Mouse (Mus musculus) testis, adult 2 months (tissue): ENCODE data around the gene Ugt1a10.

ENCODE experiments used
- CTCF ChIP-seq: fragments of 200-500 bp; IDR thresholded peaks from 2 replicates; pipeline ENCODE4 v1.5.1; 2012; ENCODE audit warnings: low read depth, mild to moderate bottlenecking, inconsistent platforms, low read length, moderate library complexity; ENCODE audit not compliant: control insufficient read depth, insufficient read depth, insufficient replicate concordance
- POLR2A ChIP-seq: fragments of 200-500 bp; IDR thresholded peaks from 2 replicates; pipeline ENCODE4 v1.6.1; 2012; ENCODE audit warnings: low read depth, mild to moderate bottlenecking, inconsistent platforms, low read length, moderate library complexity; ENCODE audit not compliant: control insufficient read depth

DNA sequence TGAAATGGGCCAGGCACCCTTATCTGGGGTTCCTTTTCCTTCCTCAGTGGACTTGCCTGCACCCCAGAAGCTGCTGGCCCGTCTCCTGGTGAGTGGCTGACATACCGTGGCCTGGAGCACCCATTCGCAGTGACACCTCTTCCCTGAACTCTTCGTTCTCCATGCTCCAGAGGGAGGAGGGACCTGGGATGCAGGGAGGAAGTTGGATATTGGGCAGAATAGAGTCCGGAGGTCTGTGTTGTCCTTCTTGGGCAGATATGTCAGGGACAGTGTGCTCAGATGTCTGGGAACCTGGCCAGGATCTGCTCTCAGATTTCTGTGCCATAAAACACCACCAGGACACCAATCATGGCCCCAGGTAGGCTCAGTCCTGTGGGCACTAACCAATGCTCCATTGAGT, 184.9 kb downstream of the Ugt1a10 start:
- no peak for TF ChIP-seq POLR2A
- TF ChIP-seq CTCF: no peak
